Mouse (Mus musculus): ENCODE results near the gene Tmc2. TPM values are rescaled to one million over a fixed set of nuclear protein-coding genes. Genes with fewer than 3 reads are reported as not detected.

Tmc2 gene
- not detected in 2 replicates for total RNA-seq (2021)
- long read RNA-seq, result 0 reads

DNA sequence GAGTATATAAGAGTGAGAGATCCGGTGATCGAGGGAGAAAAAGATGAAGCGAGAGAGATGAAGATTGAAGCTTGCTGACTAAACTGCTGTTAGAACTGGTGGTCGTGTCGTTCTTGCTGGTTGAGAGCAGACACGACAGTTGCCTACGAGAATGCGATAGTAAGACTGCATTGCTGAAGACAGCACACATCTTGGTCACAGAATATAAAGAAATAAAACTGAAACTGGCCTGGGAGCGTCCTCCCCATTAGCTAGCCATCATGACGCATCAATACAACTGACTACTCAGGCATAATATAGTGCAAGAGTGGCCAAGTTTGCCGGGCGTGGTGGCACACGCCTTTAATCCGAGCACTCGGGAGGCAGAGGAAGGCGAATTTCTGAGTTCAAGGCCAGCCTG, at the start of gene Tmc2:
Tmc2 (plus strand) TSS at position 301 of the 400 bp plus-strand sequence.
- DNase-seq, result no peak

DNA sequence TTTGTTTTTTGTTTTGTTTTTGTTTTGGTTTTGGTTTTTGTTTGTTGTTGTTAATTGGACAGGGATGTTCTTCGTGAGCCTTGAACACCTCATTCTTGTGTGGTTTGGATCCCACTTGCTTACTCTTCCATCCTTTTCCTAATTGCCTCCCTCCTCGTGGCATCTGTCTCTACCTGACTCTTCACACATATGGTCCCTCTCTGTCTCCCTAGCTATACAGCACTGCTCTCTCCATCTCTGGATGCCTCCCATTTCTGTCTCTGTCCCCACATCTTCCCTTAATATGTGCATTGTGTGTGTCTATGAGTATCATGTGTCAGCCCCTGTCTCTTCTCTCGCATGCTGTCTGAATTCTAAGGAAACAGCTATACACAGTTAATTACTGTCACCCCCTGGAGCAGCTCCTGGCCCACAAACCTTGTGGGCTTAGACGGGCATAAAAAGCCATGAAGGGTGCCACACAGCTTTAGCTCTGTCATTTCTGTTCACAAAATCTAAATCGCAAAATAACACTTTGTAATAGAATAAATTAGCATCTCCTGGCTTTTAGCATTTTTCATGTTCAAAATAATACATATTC, 48.8 kb upstream of the Tmc2 start:
- DNase-seq, result no peak

DNA sequence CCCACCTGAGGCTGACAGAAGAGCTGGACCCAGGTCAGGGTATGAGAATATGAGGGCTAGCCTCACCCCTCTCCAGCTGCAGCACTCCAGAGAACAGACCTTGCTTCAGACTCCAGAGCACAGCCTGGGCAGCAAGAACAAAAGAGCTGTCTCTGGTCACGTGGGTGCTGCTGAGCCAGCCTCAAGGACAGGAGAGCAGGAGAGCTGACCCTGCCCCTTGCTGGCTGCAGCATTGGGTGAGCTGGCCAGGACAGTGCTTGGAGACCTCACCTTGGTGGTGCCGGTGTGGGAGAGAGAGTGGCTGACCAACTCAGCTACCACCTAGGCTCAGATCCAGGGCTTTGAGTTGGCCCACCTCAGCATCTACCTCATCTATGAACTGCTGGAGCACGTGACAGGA, 39.8 kb upstream of the Tmc2 start:
- peak; percentile 28 for DNase-seq

GRCm38 (mm10) chr2:130155851-130156250, 39.1 kb upstream of the Tmc2 start:
- no peak for DNase-seq

DNA sequence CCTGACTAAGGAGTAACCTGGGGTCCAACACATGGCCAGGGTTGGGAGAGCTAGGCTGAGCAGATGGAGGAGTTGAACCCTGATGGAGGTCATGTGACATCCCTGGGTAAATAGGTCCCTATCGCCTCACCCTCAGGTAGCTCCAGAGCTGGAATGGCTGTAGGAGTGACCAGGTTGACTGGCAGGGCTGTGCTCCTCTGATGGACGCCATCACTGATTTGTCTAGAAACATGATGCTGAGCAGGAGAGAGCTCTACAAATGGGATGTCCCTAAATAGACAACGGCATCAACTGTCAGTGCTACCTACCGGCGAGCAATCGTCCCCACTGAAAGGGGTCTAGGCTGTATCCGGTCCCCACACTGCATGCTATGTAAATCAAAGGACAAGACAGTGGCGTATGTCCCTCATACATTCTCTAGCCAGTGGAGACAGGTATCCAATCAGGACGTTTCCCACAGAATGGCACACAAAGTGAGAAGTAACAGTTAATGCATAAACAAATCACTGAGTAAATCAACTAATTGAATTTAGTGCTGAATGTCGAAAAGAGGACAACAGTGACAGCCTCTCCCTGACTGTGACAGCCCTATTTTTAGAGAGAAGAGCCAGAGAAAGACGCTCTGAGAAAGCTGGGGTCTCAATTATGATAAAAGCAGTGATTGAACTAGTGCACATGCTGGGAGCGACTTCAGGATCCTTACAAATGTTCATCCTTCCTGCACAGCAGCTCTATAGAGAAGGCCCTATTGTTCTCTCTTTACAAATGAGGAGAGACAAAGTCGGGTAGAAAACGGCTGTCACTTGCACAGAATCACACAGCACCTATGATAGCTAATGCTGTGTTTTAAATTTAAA, 37.5 kb upstream of the Tmc2 start:
- no peak for DNase-seq

DNA sequence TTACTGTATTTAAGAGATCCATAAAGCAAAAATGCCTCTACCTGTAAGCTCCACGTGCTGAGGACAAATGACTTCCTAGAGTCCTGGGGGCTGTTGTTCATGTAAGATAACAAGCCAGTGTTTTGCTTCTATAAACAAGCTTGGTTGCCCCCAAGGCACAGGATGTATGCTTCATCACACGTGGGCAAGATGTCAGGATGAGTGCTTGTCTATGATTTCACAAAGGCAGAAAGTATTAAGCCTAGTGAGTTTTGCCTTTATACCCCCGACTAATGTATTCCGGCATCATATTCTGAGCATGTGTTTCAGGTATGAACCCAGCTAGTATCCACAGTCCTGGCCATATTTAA, 36.9 kb upstream of the Tmc2 start:
- no peak for DNase-seq

DNA sequence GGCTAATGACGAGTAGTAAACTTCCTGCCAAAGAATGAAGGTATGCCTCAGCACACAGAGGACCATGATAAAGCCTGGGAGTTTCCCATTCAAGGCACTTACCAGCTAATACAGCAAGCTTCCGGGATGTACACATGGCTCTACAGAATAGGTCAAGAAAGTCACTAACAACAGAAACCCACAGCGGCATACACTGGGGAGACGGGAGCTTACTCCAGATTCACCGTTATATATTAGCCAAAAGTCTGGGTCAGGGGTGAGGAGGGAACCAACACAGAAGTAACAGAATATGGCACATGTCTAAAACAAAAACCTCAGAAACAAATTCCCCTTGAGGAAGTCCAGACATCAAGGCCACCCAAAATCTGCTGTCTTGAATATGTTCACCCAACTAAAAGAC, 32.3 kb upstream of the Tmc2 start:
- DNase-seq, result no peak

DNA sequence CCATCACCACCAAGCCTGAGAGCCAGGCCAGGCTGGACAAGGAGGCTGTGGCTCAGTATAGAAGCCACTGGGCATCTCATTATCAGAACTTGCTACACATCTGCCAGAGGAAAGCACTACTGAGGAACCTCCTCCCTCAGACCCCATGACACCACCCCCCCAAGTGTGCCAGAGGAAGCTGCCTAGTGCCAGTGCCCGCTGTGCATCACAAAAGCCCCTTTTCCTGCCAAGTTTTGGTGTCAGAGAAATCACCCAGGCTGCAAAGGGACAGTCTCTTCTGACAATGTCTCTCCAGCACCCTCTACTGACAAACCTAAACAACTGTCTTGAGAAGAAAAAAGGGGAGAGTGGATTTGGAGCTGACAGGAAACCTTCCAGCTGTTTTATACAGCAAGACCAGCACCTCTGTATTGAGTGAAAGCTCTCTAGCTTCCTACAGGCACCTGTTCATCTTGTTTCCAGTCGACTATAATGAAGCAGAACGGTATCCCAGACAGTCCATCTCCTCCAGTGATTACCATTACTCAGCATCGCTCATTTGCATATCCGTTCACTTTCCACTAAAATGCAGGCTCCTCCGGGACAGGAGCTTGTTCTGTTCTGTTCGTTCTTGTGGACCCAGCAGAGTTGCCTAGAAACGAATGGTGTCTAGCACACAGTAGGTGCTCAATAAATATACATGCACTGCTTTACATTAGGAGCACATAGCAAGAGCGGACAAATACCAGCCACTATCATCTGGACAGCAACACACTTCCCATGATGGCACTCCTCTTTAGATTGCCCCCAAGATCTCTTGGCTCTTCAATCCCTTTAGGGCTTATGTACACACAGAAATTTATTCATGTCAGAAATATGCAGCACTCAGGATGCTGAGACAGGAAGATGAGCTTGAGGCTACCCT, 28.4 kb upstream of the Tmc2 start:
- no peak for DNase-seq

- DNase-seq, result peak; percentile 60
Observed at GRCm38 (mm10) chr2:130167861-130168260, 27.1 kb upstream of the Tmc2 start.

DNA sequence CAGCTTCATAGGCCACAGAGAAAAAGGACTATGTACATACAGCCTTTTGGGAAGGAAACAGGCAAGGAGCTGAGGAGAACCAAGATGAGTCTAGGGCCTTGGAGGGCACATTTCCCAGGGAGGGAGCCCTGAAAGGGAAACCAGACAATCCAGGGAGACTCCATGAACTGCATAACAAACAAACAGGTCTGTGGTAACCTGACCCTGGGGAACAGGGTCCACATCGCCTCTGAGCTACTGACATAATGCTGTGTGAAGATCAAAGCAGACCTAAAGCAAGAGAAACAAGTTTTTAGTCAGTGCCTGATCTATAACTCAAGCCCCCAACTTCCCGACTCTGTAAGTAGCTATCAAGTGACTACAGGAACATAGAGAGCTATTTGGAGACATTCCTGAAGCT, 23.3 kb upstream of the Tmc2 start:
- DNase-seq, result no peak

DNA sequence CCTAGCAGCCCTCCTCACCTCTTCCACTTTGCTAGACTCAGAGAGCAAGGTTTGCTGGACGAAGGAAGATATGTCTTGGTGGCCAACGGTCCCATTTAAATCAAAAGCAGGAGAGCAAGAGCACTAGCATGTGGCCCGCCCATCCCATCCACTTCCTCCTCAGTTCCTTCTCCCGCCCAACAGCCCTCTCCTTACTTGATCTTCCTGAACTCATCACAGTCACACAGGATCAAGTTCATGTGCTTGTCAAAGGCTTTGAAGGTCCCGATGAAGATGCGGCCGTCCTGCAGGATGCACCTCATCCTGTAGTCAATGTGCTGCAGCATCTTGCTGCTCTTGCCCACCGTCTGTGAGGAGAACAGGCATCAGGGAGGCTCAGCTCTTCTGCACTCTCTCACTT, 18.2 kb upstream of the Tmc2 start:
- DNase-seq, result no peak

DNA sequence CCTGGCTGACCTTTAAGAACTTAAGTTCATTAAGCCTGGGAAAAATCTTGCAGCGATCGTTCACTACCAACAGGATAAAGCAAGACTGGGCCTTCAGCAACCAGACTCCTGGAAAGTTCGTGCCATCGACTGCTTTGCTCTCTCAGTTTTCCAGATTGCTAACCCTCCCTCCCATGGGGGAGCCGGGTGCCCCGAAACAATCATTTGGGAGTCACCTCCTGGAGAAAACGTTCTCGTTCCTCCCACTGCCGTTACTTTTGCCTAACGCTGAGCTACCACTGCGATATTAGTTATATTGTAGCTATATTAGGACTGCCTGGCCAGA, 16.7 kb upstream of the Tmc2 start:
- DNase-seq, result no peak

GRCm38 (mm10) chr2:130178706-130179506, 16.1 kb upstream of the Tmc2 start, which contains the start of gene Snrpb:
Gene Snrpb (minus strand): TSS chr2:130179403.
- DNase-seq, result peak; percentile 86

- no peak for DNase-seq
Observed at GRCm38 (mm10) chr2:130179507-130180019, 15.4 kb upstream of the Tmc2 start.

GRCm38 (mm10) chr2:130188391-130188790, 6.6 kb upstream of the Tmc2 start:
- DNase-seq, result no peak

DNA sequence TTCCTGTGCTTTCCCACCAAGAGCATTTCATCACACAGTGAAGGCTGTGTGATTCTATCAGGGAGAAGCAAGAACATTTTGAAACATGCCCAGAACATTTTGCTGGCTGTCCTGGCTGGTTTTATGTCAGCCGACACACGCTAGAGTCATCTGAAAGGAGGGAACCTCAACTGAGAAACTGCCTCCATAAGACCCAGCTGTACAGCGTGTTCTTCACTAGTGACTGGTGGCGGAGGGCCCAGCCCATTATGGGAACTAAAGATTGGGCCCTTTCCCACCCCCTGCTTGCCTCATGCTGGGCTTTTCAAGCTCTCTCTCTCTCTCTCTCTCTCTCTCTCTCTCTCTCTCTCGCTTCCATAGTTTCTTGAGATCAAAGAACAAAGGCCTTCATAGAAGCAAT, 6.0 kb downstream of the Tmc2 start:
- no peak for DNase-seq

GRCm38 (mm10) chr2:130207376-130207775, 12.4 kb downstream of the Tmc2 start:
- no peak for DNase-seq

DNA sequence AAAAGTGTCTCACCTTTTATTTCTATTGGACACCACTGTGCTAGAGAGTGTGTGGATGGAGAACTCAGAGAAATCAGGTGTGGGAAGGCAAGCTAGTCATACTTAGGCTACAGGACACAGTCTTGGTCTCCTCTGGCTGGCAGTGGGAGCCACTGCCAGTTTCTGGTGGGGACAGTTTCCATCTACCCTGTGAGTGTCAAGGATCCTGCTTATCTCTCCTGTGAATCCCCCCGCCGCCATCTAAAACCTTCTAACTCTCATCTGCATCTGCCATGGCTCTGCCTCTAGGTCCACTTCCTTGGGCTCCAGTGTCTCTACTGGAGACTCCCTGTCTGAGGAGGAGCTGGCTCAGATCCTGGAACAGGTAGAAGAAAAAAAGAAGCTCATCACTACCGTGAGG, 13.0 kb downstream of the Tmc2 start:
- no peak for DNase-seq

DNA sequence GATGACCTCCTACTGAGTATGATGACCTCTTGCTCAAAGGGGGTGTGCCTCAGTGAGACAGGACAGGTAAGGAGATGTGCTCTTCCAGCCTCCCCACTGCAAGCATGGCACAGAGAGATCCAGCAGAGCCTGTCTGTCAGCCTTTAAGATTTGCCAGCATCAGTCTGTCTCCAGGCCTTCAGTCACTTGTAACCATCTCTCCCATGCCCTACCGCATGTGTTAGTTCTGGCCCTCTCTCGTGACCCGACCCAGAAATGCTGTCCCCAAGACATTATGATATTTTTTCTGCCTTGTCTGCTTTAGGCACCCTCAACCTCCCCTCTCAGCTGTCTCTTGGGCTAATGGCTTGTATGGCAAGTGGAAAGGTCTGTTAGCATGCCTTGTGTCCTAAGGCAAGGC, 14.6 kb downstream of the Tmc2 start:
- DNase-seq, result no peak

DNA sequence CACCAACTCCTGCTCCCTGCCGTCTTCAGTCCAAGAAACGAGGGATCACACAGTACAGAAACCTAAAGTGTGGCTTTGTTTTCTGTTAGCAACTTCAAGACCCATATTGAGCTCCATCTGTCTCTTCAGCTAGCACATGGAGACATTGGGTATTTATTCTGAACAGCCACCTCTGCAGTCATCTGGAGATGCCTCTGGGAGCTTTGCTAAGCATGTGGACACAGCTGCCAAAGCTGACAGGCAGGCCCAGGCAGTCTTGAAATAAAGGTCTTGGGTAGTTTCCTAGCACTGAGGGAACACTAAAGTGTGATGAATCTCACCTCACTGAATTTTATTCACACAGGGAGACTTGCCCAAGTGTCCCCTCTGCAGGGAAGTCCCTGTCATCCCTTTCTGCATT, 16.6 kb downstream of the Tmc2 start:
- DNase-seq, result no peak

DNA sequence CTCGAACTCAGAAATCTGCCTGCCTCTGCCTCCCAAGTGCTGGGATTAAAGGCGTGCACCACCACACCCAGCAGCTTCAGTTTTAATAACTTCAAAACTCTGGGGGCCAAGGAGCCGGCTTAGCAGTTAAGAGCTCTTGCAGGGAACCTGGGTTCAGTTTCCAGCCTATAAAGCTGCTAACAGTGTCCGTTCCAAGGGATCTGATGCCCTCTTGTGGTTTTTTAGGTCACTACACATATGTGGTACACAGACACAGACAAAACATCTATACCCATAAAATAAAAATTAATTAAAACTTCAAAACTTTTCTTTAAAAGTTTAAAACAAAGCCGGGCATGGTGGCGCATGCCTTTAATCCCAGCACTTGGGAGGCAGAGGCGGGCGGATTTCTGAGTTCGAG, 51.9 kb downstream of the Tmc2 start:
- no peak for DNase-seq

DNA sequence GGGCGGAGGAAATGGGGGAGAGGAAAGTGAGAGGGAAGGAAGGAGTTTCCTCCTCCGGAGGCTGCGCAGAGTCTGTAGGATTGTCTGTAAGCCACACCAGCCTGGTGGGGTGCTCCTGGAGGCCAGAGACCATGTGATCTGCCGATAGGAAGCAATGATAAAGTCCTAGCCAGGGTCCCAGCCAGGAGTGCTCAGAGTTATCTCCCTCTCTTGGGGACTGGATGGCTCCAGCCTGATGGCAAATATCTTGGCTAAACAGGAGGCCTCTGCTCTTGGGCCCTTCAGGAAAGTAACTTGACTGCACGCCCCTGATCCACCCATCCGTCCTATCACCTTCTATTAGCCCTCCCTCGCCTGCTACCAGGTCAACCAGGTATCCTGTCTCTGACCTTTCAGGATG, 53.2 kb downstream of the Tmc2 start:
- DNase-seq, result no peak

Measured in adrenal gland, postnatal 25 days (tissue).